Mouse (Mus musculus) urinary bladder, postnatal 25 days (tissue): ENCODE data around the gene S100z.

Source experiments
- DNase-seq: peaks from one replicate; pipeline ENCODE4 v3.0.0; 2022; ENCODE audit warnings: low spot score

S100z gene

DNA sequence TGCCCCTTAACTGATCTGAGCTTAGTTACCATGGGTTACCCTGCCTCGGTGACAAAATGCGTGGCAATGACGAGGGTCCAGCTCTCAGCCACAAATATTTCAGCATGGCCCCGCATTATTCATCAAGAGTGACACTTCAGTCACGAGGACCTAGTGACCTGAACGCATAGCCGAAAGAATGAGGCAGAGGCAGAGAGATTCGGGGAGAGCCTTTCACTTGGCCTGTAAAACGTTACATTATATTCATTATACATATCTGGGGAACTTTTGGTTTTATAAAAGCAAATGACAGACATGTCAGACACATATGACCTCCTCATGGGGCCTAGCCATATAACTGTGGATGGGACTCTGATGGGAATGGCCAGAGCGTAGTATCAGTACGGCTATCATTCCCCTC lies 33.7 kb downstream of the S100z start, which contains the start of gene Crhbp:
Gene Crhbp, minus strand, starts transcription at position 101 of the 400 bp plus-strand sequence.
- no peak for DNase-seq

DNA sequence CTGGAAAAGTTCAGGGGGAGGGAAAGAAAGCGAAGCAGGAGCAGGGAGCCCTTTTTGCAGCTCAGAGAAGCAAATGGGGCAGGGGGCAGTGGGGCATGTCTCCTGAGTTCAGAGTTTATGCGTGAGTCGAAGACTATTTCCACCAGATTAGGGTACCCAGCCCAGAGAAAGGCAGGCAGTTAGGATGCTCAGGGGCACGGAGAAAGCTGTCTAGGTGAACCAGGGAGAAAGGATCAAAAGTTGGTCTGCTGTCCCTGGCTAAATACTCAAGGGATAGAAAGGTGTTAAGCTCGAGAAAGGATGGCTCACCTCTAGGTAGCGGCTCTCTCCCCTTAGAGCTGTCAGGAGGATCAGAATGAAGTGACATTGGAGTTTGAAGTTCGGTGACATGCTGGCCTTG lies 34.2 kb downstream of the S100z start:
- DNase-seq = no peak

DNA sequence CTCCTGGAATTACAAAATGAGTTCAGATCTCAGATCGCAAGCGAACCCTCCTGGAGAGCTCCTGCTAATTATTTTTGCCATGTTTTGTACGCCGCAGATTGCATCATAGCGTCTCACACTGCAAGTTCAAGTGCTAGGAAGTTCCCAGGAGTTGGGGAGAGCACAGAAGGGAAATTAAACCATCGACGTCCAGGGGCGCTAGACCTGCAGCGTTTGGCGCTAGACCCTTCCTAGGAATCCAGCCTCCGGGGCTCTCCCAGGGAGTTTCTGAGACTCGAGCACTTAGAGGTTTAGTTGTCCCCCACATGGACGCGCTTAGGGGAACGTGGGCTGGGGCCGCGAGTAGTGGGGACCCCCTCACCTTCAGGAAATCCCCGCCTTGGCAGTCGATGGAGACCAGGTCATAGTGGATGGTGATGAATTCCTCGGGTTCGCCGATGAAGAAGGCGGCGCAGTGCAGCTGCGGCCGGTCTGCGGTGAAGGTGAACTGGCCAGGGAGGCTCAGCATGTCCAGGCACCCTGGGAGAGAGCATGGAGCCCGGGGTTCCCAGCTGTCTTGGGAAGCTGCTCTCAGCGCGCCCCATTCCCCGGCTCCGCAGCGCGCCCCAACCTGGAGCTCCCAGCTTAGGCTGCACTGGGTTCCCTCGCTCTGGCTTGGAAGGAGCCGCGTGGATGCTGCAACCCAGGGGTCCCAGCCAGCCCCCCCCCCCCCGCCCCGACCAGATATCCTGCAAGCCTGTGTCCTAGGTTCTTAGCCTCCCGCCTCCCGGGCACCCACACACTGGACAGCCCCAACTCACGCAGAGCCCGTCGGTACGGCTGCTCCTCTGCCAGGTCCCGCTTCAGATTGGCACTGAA lies 34.9 kb downstream of the S100z start:
- no peak for DNase-seq

DNA sequence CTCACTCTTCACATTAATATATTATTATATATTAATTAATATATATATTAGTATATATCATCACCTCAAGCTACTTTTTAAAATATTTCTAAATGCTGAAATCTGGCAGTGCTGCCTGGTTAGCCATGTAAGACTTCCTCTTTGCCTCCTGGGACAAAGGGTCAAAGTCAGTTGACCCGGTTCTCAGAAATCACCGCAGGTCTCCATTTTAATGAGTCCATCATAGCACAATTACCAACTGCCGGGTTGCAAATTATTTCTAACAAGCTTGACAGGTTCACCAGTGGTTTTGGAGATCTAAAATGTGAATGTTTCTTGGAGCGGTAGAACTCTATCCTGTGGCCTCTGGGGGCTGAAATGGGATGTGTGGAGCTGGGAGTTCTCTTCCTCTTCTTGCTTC lies 35.6 kb downstream of the S100z start:
- no peak for DNase-seq

DNA sequence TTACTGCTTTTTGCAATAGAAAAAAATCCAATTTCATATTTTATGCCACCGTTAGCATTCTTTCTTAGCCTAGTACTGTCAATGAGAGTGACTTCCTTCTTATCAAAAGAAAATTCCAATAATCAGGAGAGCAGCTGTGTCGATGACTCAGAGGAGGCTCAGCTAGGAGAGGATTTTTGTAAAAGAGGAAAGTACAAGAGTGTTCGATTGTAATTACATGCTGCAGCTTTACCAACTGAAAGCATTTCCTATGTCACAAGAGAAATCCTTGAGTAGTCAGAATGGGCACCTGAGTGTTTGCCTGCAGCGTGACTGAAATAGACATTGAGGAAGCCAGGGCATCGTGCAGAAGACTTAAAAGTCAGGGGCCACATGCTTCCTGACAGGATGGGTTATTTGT lies 39.0 kb downstream of the S100z start:
- DNase-seq = no peak

DNA sequence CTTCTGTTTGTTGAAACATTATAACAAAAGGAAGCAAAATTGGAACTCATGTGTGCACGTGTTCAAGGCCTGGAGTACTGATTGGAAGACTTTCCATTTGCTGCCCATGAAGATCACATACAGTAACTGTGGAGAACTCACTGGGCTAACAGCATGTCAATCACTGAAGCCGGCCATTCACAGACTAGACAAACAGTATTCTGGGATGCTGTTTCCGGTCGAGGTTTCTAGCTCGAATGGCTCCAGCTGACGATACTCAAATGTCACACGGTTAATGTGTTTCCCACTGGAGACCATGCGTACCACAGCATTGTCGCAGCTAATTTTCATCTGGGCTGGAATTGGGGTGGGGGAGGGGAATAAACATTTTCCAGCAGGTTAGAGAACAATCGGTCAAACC lies 46.8 kb downstream of the S100z start:
- no peak for DNase-seq

DNA sequence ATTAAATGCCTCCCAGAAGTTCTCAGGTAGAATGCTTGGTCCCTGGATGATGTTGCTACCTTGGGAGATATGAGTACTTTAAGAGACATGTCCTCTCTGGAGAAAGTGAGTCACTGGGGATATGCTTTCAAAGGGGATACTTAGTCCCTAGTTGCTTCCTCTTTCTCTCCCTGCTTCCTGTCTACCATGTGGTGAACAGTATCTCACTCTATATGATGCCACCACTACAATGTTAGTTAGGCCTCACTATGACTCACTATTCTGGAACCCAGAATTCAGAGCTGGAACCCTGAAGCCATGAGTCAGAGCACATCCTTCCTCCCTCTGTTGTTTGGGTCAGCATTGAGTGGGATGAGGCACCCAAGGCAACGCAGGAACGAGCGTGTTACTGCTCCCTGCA lies 51.0 kb downstream of the S100z start:
- no peak for DNase-seq
